Mouse (Mus musculus): ENCODE data around the gene Endog. TPM values are rescaled to one million over a fixed set of nuclear protein-coding genes. Genes with fewer than 3 reads are reported as not detected.
"Not testable (repeated sequence)": the region's sequence is repeated elsewhere in the genome, so short reads cannot be mapped to it uniquely, and the experiment has no call there.

Endog gene
- total RNA-seq, 2 experiments from 2014 or later: 3.2 to 5.0 TPM

DNA sequence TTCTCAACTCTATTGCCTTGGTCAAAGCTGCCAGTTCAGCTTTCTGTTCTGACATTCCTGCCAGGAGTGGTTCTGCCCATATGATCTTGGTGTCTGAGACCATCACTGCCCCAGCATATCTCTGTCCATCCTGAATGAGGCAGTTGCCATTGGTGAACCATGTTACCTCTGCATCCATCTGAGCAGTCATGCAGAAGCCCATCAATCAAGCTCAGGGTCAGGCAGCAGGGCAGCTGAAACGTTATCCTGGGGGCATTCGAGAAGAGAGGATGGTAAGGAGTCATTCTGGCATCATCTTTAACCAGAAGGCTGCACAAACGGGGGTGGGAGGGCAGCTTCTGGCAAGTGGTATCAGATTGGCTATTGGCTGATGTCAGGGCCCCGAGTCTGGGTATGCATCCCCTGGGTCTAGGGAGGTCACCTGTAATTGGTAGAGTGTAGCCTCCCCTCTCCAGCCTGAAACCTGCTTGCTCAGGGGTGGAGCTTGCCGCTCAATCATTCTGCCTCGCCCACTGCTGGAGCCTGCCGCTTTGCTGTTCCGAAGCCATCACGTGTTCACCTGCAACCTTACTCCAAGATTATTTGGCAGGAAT lies 6.9 kb upstream of the Endog start:
- no peak for ATAC-seq (replicated peaks; ENCODE audit: poor library complexity, severe bottlenecking)

DNA sequence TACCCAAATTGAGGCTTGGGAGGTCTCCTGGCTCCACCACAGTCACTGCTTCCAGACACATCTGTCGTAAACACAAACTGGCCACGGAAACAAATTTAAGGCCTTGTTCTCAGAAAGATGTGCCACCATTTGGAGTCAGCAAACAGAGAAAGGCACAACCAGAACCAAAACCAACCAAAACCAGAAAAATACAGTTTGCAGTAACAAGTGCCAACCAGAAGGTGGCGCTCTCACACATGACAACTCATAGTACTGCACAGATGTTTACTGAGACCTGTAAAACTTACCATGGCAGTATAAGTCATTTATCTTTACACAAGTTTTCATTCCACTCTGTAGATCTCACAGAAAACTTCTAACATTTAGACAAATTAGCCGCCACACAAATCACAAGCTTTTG lies 4.6 kb upstream of the Endog start:
- ATAC-seq (replicated peaks; ENCODE audit: poor library complexity, severe bottlenecking): no peak

GRCm38 (mm10) chr2:30171997-30172382 lies 697 bp downstream of the Endog start:
- peak; percentile 2; the same call in 1 of the 2 replicates for ATAC-seq (replicated peaks; ENCODE audit: poor library complexity, severe bottlenecking)

DNA sequence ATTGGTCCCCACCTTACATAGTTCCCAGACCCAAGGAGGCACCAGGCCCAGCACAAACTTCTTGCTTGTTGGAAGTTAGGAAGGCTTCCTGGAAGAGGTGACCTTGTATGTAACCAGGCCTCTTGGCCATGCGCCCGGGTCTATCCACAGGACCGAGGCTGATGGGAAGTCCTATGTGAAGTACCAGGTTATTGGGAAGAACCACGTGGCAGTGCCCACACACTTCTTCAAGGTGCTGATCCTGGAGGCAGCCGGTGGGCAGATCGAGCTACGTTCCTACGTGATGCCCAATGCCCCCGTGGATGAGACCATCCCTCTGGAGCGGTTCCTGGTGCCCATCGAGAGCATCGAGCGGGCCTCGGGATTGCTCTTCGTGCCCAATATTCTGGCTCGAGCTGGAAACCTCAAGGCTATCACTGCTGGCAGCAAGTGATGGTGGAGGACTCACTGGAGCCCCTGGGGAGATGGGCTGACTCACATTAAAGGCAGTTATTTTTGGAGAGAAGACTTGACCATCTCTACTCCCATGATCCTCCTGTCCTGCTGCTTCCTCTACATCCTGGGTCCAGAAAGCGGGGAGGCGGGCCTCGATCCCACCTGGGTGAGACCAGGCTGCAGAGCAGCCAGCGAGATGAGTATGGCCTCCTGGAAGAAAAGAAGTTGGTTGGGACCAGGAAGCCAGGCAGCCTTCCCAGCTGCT lies 2.4 kb downstream of the Endog start:
- no peak for ATAC-seq (replicated peaks; ENCODE audit: poor library complexity, severe bottlenecking)

- ATAC-seq (replicated peaks; ENCODE audit: poor library complexity, severe bottlenecking): no peak
Measured at GRCm38 (mm10) chr2:30175897-30176296, 4.6 kb downstream of the Endog start.

GRCm38 (mm10) chr2:30176561-30176960 lies 5.3 kb downstream of the Endog start:
- no peak for ATAC-seq (replicated peaks; ENCODE audit: poor library complexity, severe bottlenecking)

- ATAC-seq (replicated peaks; ENCODE audit: poor library complexity, severe bottlenecking): peak; percentile 98
Measured at GRCm38 (mm10) chr2:30177700-30178675, 6.7 kb downstream of the Endog start, which contains the start of gene Spout1. Spout1 (minus strand) TSS chr2:30178459.

DNA sequence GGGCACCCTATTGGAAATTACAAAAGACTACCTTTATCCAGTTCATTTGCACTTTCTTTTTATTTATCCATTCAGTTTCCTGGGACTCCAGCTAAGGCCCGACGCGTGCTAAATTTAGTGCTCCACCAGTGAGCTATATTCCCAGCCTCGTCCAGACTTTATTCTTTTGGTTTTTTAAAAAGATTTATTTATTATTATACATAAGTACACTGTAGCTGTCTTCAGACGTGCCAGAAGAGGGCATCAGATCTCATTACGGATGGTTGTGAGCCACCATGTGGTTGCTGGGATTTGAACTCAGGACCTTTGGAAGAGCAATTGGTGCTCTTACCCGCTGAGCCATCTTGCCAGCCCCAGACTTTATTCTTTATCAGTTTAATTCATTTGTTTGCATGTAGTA lies 7.4 kb downstream of the Endog start:
- not testable (repeated sequence) for ATAC-seq (replicated peaks; ENCODE audit: poor library complexity, severe bottlenecking)

- ATAC-seq (replicated peaks; ENCODE audit: poor library complexity, severe bottlenecking): no peak
Measured at GRCm38 (mm10) chr2:30182424-30182823, 11.1 kb downstream of the Endog start.

DNA sequence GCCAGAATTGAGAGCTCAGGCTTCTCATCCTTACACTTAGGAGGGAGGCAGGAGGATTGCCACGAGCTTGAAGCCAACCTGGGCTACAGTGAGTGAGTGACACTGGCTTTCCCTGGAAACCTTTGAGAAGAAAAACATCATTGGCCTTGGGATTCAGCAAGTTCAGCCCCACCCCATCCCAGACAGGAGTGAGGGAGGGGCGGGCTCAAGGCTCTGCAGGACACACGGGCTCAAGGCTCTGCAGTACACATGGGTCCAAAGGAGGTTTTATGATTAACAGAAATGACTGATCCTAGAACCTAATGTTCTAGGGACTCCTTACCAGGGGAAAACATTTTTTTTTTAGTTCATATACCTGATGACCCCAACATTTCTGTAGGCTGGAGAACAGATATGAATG lies 12.4 kb downstream of the Endog start:
- ATAC-seq (replicated peaks; ENCODE audit: poor library complexity, severe bottlenecking): no peak

DNA sequence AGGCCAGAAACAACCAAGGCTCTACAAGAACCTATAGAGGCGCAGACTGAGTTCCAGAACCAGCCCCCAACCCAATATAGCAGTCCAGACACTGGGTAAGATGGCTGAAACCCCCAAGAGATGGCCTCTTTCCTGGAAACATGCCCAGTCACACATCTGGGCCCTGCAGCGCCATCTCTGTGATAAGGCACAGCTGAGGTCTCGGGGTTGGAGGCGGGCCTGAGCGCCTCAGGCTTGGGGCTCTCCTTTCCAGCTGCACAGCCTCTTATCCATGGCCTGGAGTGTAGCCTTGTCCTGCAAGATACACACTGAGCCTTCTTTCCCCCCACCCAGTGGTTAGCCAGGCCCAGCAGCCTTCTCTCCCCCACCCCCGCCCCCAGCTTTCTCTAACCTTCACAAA lies 14.0 kb downstream of the Endog start:
- ATAC-seq (replicated peaks; ENCODE audit: poor library complexity, severe bottlenecking): no peak

GRCm38 (mm10) chr2:30185681-30186080 lies 14.4 kb downstream of the Endog start:
- ATAC-seq (replicated peaks; ENCODE audit: poor library complexity, severe bottlenecking): no peak

DNA sequence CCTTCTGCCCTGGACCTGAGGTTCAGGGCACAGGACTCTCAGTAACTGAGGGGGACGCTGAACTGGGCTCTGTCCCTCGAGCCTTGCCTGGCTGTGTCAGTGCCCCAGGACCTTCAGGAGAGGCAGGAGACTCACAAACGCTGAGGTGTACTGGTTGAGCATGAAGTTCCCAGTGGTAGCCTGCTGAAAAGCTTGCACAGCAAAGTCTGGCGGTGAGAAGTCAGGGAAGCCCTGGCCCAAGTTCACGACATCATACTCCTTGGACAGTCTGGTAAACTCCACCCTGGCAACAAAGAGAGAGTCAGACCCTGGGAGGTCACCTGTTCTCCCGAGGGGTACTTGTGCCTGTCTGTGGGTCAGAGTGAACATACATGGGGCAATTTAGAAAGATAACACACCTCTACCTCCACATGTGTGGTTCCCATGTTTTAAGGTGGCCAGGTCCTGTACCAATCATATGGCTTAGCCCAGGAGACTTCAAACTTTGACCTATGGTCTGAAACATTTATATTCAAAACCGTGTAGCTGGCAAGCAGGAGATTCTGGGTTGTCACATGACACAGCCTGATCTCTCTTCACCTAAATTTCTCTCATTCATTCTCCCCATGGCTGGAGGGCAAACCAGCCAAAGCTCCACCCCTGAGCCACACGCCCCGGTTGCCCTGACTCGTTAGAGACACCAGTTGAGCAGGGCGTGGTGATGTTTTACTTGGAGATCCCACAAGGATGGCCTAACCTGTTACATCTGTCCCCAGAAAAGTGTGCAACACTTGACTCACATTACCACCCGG lies 20.7 kb downstream of the Endog start:
- no peak for ATAC-seq (replicated peaks; ENCODE audit: poor library complexity, severe bottlenecking)

GRCm38 (mm10) chr2:30194656-30195055 lies 23.4 kb downstream of the Endog start:
- no peak for ATAC-seq (replicated peaks; ENCODE audit: poor library complexity, severe bottlenecking)

DNA sequence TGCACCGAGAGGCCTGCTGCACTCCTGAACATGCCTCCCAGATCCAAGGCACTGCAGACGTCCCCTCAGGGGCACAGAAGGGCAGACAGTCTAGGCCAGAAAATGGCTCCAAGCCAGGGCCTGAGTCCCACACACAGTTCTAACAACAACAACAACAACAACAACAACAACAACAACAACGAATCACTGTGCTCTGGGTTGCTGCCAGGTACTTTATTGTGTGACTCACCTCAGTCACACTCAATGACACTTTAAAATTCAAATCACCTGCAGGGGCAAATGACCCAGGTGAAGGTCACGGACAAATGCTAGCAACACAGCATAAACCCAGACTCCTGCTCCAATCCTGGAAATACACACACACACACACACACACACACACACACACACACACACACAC lies 26.7 kb downstream of the Endog start:
- ATAC-seq (replicated peaks; ENCODE audit: poor library complexity, severe bottlenecking): no peak

- ATAC-seq (replicated peaks; ENCODE audit: poor library complexity, severe bottlenecking): peak; percentile 72
Measured at GRCm38 (mm10) chr2:30199984-30200383, 28.7 kb downstream of the Endog start.

GRCm38 (mm10) chr2:30200388-30200925 lies 29.2 kb downstream of the Endog start:
- ATAC-seq (replicated peaks; ENCODE audit: poor library complexity, severe bottlenecking): no peak

DNA sequence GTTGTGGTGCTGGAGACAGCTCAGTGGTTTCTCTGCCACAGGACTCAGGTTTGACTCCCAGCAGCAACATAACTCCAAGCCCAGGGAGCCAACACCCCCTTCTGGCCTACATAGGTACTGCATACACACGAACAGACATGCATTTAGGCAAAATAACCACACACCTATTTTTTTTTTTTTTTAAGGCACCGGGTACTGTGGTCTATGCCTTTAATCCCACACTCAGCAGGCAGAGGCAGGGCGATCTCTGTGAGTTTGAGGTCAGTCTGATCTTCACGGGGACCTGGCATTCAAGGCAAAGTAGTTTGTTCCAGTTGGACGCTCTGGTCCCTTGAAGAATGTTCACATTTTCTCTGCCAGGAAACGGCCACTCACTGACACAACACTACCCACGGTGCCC lies 32.1 kb downstream of the Endog start:
- ATAC-seq (replicated peaks; ENCODE audit: poor library complexity, severe bottlenecking): peak; percentile 26; the same call in 1 of the 2 replicates

DNA sequence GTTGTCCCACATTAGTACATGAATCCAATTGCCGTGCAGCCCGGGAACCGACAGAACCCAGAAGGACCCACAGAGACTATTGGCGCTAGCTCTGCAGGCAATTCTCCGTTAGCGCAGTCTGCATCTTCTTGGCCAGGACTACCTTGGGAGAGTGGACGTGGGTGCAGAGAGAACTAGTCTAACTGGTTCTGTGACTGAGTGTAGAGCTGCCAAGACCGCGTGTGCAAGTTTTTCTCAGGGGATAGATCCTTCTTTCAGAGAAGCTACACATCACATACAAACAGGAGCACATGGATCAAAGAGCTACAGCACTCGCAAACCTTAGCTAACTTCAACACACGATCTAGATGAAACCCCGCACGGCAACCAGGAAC lies 33.9 kb downstream of the Endog start:
- ATAC-seq (replicated peaks; ENCODE audit: poor library complexity, severe bottlenecking): no peak

Data from granulocyte monocyte progenitor cell, adult 5-6 weeks (primary cell).